Mouse (Mus musculus): Measurements from ENCODE around the gene Btbd35f29. TPM values are rescaled to one million over a fixed set of nuclear protein-coding genes. Genes with fewer than 3 reads are reported as not detected.
"Not testable (repeated sequence)": the region's sequence is repeated elsewhere in the genome, so short reads cannot be mapped to it uniquely, and the experiment has no call there.

Gene Btbd35f29
- total RNA-seq (2021) = not detected
- long read RNA-seq, experiment 1 = 0 reads
- long read RNA-seq, experiment 2 = 0 reads

DNA sequence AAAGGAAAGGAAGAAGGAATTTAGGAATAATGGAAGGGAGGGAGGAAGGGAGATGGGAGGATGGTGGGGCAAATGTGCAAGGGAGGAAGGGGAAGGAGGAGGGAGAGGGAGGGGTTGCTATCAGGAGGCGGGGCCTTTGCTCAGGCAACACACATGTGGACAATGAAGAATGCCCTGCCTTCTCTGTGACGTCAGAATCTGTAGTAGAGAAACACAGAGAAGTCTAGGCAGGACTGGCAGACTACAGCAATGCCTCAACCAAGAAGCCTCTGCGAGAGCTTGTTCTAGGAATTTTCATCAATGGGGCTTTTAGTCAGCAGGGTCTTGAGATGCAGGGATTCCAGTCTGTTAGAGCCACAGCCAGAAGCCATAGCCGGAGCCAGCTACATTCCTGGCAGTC is at the start of gene Btbd35f29:
TSS of gene Btbd35f29 (plus strand) at position 301 of the 400 bp plus-strand sequence.
- DNase-seq = not testable (repeated sequence)

DNA sequence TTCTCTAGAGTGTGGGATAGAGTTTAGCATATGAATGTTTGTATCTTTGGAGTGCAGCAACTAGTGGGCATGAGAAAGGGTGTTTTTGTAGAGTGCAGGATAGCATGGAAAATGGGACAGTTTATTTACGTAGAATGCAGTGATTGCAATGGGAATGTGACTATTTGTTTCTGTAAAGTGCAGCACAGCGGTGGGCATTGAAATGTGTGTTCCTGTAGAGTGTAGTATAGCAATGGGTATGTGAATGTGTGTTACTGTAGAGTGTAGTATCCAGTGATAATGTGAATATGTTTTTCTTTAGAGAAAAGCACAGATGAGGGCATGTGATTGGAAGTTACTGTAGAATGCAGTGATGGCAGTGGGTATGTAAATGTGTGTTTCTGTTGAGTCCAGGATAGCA is 23.9 kb downstream of the Btbd35f29 start:
- not testable (repeated sequence) for DNase-seq

DNA sequence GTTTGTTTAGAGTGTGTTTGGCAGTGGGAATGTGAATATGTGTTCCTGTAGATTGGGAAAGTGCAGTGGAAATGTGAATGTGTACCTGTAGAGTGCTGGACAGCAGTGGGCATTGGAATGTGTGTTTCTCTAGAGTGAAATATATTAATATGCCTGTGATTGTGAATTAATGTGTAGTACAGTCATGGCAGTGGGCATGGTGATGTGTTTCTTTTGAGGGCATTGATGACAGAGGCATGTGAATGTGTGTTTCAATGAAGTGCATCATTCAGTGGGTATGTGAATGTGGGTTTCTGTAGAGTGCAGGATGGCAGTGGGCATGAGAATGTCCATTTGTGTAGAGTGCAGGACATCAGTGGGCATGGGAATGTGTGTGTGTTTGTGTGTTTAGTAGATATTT is 27.7 kb downstream of the Btbd35f29 start:
- not testable (repeated sequence) for DNase-seq

DNA sequence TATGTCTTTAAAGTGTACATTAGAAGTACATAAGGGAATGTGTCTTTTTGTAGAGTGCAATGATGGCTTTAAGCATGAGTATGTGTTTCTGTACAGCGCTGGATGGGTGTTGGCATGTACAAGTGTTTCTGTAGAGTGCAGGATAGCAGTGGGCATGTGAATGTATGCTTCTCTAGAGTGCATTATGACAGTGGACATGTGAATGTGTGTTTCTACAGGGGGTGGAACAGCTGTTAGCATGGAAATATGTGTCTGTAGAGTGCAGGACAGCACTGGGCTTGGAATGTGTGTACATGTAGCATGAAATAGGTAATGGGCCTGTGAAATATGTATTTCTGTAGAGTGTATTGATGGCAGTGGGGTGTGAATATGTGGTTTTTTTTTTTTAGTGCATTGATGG is 28.4 kb downstream of the Btbd35f29 start:
- not testable (repeated sequence) for DNase-seq

DNA sequence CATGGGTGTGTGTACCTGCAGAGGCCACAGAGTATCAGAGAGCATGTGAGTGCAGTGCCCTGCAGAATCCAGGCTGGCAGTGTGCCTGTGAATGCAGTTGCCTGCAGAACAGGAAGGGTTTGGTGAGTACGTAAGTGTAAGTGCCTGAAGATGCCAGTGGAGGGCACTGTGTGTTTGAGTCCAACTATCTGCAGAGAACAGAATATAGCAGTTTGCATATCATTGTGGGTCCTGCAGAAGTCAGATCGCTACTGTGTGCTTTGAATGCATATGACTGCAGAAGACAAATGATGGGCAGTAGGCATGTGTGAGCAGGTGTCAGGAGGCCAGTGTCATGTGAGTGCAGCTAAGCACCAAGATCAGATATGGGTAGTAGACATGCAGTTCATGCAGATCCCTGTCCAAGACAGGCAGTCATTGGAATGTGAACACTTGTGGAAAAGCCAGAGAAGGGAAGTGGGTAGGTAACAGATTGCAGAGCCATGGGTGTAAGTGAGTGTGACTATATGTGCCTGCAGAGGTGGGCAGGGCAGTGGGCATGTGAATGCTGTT is 41.1 kb downstream of the Btbd35f29 start:
- DNase-seq = not testable (repeated sequence)

DNA sequence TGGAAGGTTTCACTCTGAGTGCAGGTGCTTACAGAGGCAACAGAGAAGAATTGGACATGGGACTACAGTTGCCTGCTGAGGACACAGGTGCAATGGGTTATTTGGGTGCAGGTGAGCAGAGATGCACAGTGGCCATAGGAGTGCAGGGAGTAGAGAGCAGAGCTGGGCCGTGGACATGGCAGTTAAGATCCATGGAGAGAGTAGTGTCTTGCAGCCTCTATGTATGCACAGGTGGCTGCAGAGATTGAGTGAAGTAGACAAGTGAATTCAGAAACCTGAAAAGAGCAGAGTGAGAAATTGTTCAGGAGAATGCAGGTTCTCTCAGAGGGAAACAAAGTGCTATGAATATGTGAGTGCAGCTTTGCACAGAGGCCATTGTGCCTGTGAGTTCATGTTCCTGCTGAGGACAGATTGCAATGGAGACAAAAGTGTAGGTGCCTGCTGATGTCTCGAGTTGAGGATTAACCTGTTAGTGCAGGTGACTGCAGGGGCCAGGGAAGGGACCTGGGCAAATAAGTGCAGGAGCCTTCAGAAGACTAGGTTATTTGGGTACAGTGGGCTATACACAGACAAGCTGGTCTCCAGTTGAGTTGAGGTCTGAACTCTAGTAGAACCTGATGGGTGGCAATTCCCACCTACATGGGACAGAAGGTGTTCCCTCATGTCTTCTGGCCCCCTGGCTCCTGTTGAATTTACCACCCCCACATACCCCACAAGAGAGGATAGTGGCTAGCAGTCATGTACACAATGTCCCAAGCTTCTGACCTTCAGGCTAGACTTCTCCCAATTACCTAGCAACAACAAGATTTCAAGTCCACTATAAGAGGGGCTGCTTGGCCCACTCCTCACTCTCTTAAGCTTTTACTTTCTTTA is 42.2 kb downstream of the Btbd35f29 start:
- not testable (repeated sequence) for DNase-seq

DNA sequence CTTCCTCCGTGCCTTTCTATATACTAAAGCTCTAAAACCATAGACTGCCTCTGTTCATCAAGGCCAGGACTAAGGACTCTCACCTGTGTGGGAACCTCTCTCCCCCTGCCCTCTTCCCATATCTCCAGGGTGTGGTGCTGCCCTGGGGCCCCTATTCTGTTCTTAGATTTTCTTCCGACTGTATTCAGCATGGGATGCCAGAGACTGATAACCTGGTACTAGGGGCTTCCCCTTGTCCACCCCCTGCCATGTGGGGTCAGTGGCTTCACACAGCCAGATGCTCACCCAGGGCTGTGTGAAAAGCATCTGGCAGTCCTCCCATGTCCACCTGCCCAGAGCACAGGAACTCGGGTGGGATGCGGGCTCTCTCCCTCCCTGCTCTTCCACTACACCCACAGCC is 43.1 kb downstream of the Btbd35f29 start:
- not testable (repeated sequence) for DNase-seq

DNA sequence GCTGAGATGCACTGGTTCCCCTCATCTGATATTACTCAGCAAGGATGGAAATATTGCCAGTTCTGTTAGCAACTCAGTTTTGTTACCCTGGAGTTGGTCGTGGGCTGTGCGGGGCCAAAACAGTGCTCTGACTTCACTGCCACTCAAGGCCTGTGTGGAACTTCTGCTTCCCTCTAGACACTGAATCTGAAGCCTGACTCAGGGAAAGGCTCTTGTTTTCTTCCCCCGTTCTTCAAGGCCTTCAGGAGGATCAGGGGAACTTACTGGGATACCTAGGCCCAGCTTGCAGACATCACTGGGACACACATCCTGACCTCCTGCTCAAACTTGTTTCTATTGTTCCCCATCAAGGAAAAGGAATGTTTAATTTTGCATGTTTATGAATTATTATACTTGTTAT is 45.2 kb downstream of the Btbd35f29 start:
- not testable (repeated sequence) for DNase-seq

DNA sequence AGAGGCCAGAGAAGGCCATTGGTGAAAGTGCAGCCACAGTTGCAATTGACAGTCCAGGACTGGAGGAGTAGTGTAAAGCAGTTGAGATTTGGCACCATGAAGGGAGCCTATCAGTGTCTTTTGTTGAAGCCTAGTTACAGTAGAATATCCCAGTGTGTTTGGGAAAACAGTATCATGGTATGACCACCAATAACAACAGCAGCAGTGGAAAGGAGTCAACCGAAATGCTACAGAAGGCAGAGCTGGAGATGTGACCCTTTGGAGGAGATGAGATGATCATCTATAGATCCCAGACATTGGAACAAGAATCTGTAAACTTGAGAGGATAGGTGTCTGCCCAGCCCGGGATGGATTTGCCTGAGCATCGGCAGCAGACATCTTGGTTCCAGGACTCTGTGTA is 47.7 kb downstream of the Btbd35f29 start:
- DNase-seq = not testable (repeated sequence)

Other genes starting within 250 kb of the Btbd35f29 start
- not detected for gene Spin2f, start 136.2 kb downstream of the Btbd35f29 start, total RNA-seq (2021)
- not detected for gene Btbd35f26, start 218.8 kb downstream of the Btbd35f29 start, total RNA-seq (2021)

Measured in adrenal gland, postnatal 10 days (tissue).